Mouse (Mus musculus): Measurements from ENCODE around the gene Mfng.

- TF ChIP-seq RCOR1 (conservative IDR thresholded peaks at IDR 0.05; ENCODE audit: low read depth, low read length): no peak
- no peak for TF ChIP-seq NRF1 (IDR thresholded peaks at IDR 0.05; ENCODE audit: low read depth, low read length)
- TF ChIP-seq ZNF384 (IDR thresholded peaks at IDR 0.05; ENCODE audit: low read depth, low read length): no peak
Observed at GRCm38 (mm10) chr15:78706630-78707029, 66.6 kb downstream of the Mfng start.

Measured in CH12.LX (cell line).